Mouse (Mus musculus) hindbrain, embryonic 12.5 days (tissue): ENCODE data around the gene Ncoa7. TPM values are rescaled to one million over a fixed set of nuclear protein-coding genes. Genes with fewer than 3 reads are reported as not detected.
A peak's percentile ranks its signal among the peaks of the same experiment; 100 is the strongest.
"Not testable (repeated sequence)": the region's sequence is repeated elsewhere in the genome, so short reads cannot be mapped to it uniquely, and the experiment has no call there.

Source experiments
- ATAC-seq: fragments of 200-750 bp; cut with Nextera tagmentation; 2 replicates; pipeline ENCODE4 v1.8.0; 2017; ENCODE audit warnings: moderate TSS enrichment; ENCODE audit not compliant: low FRiP score
- H3K27ac ChIP-seq: fragments of 300-500 bp; sonication (generic); 2 replicates; pipeline ENCODE4 v1.5.1; 2016; ENCODE audit warnings: mild to moderate bottlenecking
- H3K27me3 ChIP-seq: fragments of 300-500 bp; sonication (generic); 2 replicates; pipeline ENCODE4 v1.6.1; 2016; ENCODE audit warnings: mild to moderate bottlenecking
- H3K36me3 ChIP-seq: fragments of 300-500 bp; sonication (generic); 2 replicates; pipeline ENCODE4 v1.6.1; 2016; ENCODE audit warnings: mild to moderate bottlenecking
- H3K4me1 ChIP-seq: fragments of 300-500 bp; sonication (generic); 2 replicates; pipeline ENCODE4 v1.6.1; 2016
- H3K4me2 ChIP-seq: fragments of 300-500 bp; sonication (generic); replicated peaks from 2 replicates; pipeline ENCODE4 v1.6.1; 2016; ENCODE audit warnings: mild to moderate bottlenecking
- H3K4me3 ChIP-seq: fragments of 300-500 bp; sonication (generic); 2 replicates; pipeline ENCODE4 v1.5.1; 2016; ENCODE audit warnings: mild to moderate bottlenecking
- H3K9ac ChIP-seq: fragments of 300-500 bp; sonication (generic); 2 replicates; pipeline ENCODE4 v1.6.1; 2016; ENCODE audit warnings: mild to moderate bottlenecking, moderate library complexity
- H3K9me3 ChIP-seq: fragments of 300-500 bp; sonication (generic); replicated peaks from 2 replicates; pipeline ENCODE4 v1.6.1; 2016; ENCODE audit warnings: mild to moderate bottlenecking
- WGBS: fragments of 180-500 bp; shearing (Covaris S2); methylation state at CpG from one replicate; pipeline ENCODE4 v1.1.7; 2016; 5-methylcytosine and 5-hydroxymethylcytosine counted together
- polyA plus RNA-seq: library from polyadenylated mRNA; unstranded; fragments of >200 nt; fragmentation: Nextera tagmentation; extraction: Ambion mirVana; gene quantifications from 2 replicates; pipeline ENCODE4 v1.2.1, GENCODE M21; 2016

Ncoa7 gene
- polyA plus RNA-seq, 1 experiment from 2014 or later: 8.6 TPM

- Histone ChIP-seq H3K4me2 (peak overlapping the region; percentile 45), H3K36me3 (no peaks in the 10 kb centered on the region), H3K9me3 (no peaks in the 10 kb centered on the region), H3K4me3 (peak overlapping the region; percentile 37), H3K4me1 (no peaks in the 10 kb centered on the region), H3K9ac (no peak overlapping the region), H3K27me3 (no peaks in the 10 kb centered on the region), H3K27ac (no peak overlapping the region; the same call in 1 of the 2 replicates)
- WGBS: 45% methylated on average over 9 of the region's 9 CpGs
- ATAC-seq: peak; percentile 76
Measured at GRCm38 (mm10) chr10:30810247-30810966, 7.3 kb upstream of the Ncoa7 start.

GRCm38 (mm10) chr10:30803587-30804253, 594 bp upstream of the Ncoa7 start:
- 44% methylated on average over 7 of the region's 7 CpGs for WGBS
- peak overlapping the region; percentile 70 for H3K4me3 ChIP-seq
- peak overlapping the region; percentile 94 for H3K27ac ChIP-seq
- peak overlapping the region; percentile 52 for H3K4me2 ChIP-seq
- no peaks in the 10 kb centered on the region for H3K36me3 ChIP-seq
- 0 out of 2 replicates have a peak, but pooled peaks cover 2% of the 10 kb centered on the region for H3K4me1 ChIP-seq
- peak; percentile 18 for ATAC-seq
- no peaks in the 10 kb centered on the region for H3K9me3 ChIP-seq
- H3K27me3 ChIP-seq: no peaks in the 10 kb centered on the region
- peak overlapping the region; percentile 77 for H3K9ac ChIP-seq

- Histone ChIP-seq H3K27me3 (no peaks in the 10 kb centered on the region), H3K9me3 (no peaks in the 10 kb centered on the region), H3K36me3 (no peaks in the 10 kb centered on the region), H3K4me2 (peak overlapping the region; percentile 52), H3K4me3 (peak overlapping the region; percentile 70), H3K4me1 (0 out of 2 replicates have a peak, but pooled peaks cover 2% of the 10 kb centered on the region), H3K27ac (peak overlapping the region; percentile 94; the same call in 1 of the 2 replicates), H3K9ac (peak overlapping the region; percentile 77)
- ATAC-seq: peak; percentile 20; the same call in 1 of the 2 replicates
- WGBS: 9% methylated on average over 8 of the region's 8 CpGs
Measured at GRCm38 (mm10) chr10:30802033-30802432, 1.1 kb downstream of the Ncoa7 start.

DNA sequence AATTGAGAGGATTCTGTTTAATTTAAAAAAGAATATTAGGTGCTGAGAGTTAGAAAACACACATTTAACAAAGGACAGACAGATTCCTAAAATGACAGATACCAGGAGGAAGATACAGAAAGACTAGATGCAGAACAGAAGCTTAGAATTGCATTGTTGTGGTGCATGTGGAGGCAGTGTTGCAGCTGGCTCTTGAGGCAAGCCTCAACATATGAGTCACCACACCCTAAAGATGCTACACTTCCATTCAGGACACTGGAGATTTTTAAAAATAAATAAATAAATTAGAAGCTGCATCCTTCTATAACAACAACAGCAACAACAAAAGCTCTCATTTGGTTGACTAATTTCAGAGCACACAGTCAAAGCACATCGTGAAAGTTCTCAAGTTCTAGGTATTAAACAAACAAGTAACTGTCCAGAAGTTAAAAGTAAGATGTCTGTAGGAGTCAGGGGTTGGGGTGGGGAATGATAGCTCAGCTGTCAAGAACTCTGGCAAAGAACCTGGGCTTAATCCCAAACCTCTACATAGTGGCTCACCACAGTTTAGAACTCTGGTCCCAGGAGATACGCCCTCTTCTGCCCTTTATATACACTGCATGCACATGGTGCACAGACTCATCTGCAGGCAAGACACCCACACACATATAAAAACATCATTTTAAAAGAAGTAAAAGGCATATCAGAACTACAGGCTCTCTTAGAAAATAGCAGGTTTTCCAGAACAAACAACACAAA, 3.2 kb downstream of the Ncoa7 start:
- no peak overlapping the region for H3K27ac ChIP-seq
- H3K4me3 ChIP-seq: no peak overlapping the region
- H3K4me1 ChIP-seq: 0 out of 2 replicates have a peak, but pooled peaks cover 2% of the 10 kb centered on the region
- 0 out of 2 replicates have a peak, but pooled peaks cover 4% of the 10 kb centered on the region for H3K9me3 ChIP-seq
- H3K4me2 ChIP-seq: no peak overlapping the region
- 96% methylated on average over 2 of the region's 2 CpGs for WGBS
- H3K36me3 ChIP-seq: peaks cover 4% of the 10 kb centered on the region; the same call in 1 of the 2 replicates
- H3K27me3 ChIP-seq: no peaks in the 10 kb centered on the region
- no peak overlapping the region for H3K9ac ChIP-seq
- ATAC-seq: no peak

- Histone ChIP-seq H3K9me3 (peaks cover 9% of the 10 kb centered on the region; the same call in 1 of the 2 replicates), H3K4me2 (no peak overlapping the region), H3K4me3 (no peak overlapping the region), H3K27ac (no peak overlapping the region), H3K36me3 (peaks cover 4% of the 10 kb centered on the region; the same call in 1 of the 2 replicates), H3K27me3 (no peaks in the 10 kb centered on the region), H3K4me1 (0 out of 2 replicates have a peak, but pooled peaks cover under 1% of the 10 kb centered on the region), H3K9ac (no peak overlapping the region)
- no peak for ATAC-seq
- WGBS: 82% methylated on average over 5 of the region's 5 CpGs
Measured at GRCm38 (mm10) chr10:30796469-30797261, 6.5 kb downstream of the Ncoa7 start.

DNA sequence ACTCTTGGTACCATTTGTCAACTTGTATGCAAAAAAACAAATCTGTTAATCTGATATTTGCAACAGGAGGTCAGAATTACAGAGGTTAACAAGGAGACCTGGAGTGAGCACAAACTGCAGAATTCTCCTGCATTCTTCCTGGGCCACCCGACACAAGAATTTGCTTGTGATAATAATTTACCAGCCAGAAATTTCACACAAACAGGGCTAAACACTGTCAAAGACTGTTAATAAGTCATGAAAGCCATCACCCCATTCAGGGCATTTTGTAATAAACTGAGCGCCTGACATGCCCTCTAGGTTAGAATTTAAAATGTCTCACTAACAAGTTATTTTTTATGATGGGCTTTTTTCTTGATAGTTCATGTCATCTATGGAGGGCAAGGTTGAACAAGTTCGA, 12.1 kb downstream of the Ncoa7 start:
- H3K27ac ChIP-seq: no peak overlapping the region
- no peak overlapping the region for H3K4me3 ChIP-seq
- H3K9me3 ChIP-seq: peaks cover 9% of the 10 kb centered on the region; the same call in 1 of the 2 replicates
- no peak overlapping the region for H3K4me2 ChIP-seq
- H3K4me1 ChIP-seq: no peaks in the 10 kb centered on the region
- no peaks in the 10 kb centered on the region for H3K27me3 ChIP-seq
- no peak for ATAC-seq
- WGBS: 86% methylated on average over 3 of the region's 3 CpGs
- H3K9ac ChIP-seq: no peak overlapping the region
- peaks cover 4% of the 10 kb centered on the region; the same call in 1 of the 2 replicates for H3K36me3 ChIP-seq

DNA sequence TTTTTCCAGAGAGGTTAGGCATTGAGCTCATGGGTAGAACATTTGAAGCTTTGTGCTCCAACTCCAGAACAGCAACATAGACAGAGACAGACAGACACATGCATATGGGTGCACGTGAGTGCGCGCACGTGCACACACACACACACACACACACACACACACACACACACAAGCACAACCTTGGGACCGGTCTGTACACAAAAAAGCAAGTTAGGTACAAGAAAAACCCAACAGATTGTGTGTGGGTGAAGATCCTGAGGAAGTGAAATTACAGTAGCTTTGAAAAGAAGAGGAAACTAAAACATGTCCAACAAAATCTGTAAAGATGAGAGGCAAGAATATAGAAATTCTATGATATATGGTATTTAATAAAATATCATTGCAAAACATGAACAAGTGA, 13.6 kb downstream of the Ncoa7 start:
- no peak for ATAC-seq
- no peak overlapping the region for H3K9ac ChIP-seq
- H3K27ac ChIP-seq: no peak overlapping the region
- H3K4me2 ChIP-seq: no peak overlapping the region
- WGBS: 96% methylated on average over 5 of the region's 5 CpGs
- H3K9me3 ChIP-seq: peaks cover 2% of the 10 kb centered on the region; the same call in 1 of the 2 replicates
- no peaks in the 10 kb centered on the region for H3K4me1 ChIP-seq
- no peak overlapping the region for H3K4me3 ChIP-seq
- no peaks in the 10 kb centered on the region for H3K36me3 ChIP-seq
- H3K27me3 ChIP-seq: no peaks in the 10 kb centered on the region

GRCm38 (mm10) chr10:30788340-30788721, 14.8 kb downstream of the Ncoa7 start:
- no peak overlapping the region for H3K27ac ChIP-seq
- no peak for ATAC-seq
- no peak overlapping the region for H3K9ac ChIP-seq
- no peaks in the 10 kb centered on the region for H3K36me3 ChIP-seq
- no peaks in the 10 kb centered on the region for H3K27me3 ChIP-seq
- H3K4me2 ChIP-seq: no peak overlapping the region
- 88% methylated on average over 1 of the region's 1 CpGs for WGBS
- no peaks in the 10 kb centered on the region; the same call in 1 of the 2 replicates for H3K9me3 ChIP-seq
- H3K4me1 ChIP-seq: no peaks in the 10 kb centered on the region
- H3K4me3 ChIP-seq: no peak overlapping the region

GRCm38 (mm10) chr10:30787684-30788339, 15.3 kb downstream of the Ncoa7 start:
- H3K27ac ChIP-seq: no peak overlapping the region
- 94% methylated on average over 3 of the region's 3 CpGs for WGBS
- H3K9ac ChIP-seq: no peak overlapping the region
- no peaks in the 10 kb centered on the region for H3K36me3 ChIP-seq
- no peaks in the 10 kb centered on the region for H3K4me1 ChIP-seq
- ATAC-seq: no peak
- no peaks in the 10 kb centered on the region for H3K27me3 ChIP-seq
- no peak overlapping the region for H3K4me3 ChIP-seq
- no peak overlapping the region for H3K4me2 ChIP-seq
- H3K9me3 ChIP-seq: no peaks in the 10 kb centered on the region

DNA sequence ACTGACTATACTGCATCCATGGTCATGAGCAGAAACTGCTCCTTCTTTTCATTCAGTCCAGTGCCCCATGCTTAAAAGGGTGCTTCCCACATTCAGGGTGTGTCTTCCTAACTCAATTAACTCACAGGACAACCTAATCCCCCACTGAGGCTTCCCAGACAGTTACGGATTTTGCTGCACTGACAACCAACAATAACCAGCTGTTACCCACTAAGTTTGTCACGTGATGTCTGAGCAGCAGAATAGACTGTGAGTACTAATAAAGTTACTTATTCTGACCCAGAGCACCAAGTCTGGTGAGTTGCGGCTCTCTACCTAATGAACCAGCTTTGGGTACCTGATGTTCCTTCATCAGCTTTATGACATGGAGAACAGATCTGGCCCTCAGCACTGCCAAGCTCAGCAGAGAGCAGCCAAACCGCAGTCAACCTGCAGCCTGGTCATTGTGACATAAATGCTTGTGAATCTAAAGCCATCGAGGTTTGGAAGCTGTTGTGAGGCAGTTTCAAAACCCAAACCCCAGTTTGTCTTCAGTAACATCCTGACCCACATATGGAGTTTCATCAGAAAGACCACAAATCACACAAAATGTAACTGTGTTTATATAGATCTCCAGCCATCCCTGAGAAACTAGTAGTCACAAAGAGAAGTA, 16.9 kb downstream of the Ncoa7 start:
- Histone ChIP-seq H3K27me3 (no peaks in the 10 kb centered on the region), H3K36me3 (no peaks in the 10 kb centered on the region), H3K9ac (no peak overlapping the region), H3K27ac (no peak overlapping the region), H3K4me3 (no peak overlapping the region), H3K4me2 (no peak overlapping the region), H3K9me3 (no peaks in the 10 kb centered on the region), H3K4me1 (no peaks in the 10 kb centered on the region)
- ATAC-seq: no peak
- 88% methylated on average over 5 of the region's 5 CpGs for WGBS

DNA sequence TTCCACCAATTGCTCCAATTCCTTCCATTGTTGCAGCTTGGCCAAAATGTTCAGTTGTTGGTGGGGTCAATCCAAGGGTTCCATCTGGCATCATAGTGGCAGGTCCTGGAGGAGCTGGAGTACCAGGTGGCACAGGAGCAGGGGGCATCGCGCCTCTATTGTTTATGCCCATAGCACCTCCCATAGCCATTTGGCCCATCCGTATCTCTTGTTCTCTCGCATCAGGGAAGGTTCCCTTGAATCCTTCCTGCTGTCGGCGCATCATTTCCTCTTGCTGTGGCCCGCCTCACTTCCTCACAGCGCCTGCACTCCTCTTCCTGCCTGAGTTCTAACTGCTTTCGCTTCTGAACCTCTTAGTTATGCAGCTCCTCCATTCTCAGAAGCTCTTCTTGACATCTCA, 22.2 kb downstream of the Ncoa7 start:
- 94% methylated on average over 9 of the region's 9 CpGs for WGBS
- not testable (repeated sequence) for ATAC-seq, H3K4me3 ChIP-seq

More for the DNA sequence above, 22.2 kb downstream of the Ncoa7 start:
- not testable (repeated sequence) for H3K27ac ChIP-seq, H3K9me3 ChIP-seq, H3K9ac ChIP-seq, H3K27me3 ChIP-seq, H3K36me3 ChIP-seq, H3K4me1 ChIP-seq, H3K4me2 ChIP-seq
